Mouse (Mus musculus): ENCODE results near the gene Gm20696. TPM values are rescaled to one million over a fixed set of nuclear protein-coding genes. Genes with fewer than 3 reads are reported as not detected.

Gene Gm20696
- total RNA-seq, 4 experiments from 2014 or later: 0.72 to 1.3 (median 0.81) TPM

DNA sequence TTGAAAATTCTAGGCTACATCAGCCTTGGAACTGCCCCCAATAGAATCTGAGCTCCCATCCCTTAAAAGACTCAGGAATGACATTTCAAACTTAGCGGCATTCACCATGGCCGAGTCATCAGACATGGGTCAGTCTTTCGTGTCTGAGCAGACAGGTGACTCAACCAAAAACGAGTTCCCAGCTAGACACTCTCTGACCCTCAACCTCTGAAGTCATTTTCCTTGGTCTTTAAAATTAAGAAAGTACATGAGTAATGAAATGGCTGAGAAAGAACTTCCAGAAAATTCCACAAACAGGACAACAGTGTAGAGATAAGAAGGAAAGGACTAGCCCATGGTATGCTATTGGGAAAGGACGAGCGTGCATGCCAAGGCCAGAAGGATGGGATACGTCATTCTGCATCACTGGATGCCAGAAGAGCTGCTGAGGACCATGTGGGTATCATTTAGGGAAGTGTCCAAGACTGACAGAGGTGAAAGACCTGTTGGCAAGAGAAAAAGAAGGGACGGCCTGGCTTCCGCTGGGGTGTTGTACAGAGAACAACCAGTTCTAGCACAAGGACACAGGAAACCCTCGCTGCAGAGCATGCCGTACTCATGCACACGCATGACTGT lies 219.7 kb downstream of the Gm20696 start:
- no peak for DNase-seq (ENCODE audit: low spot score in 2 of 2)

GRCm38 (mm10) chr6:99443460-99443859 lies 223.1 kb downstream of the Gm20696 start:
- peak; percentile 41 to 54 for DNase-seq (ENCODE audit: low spot score in 2 of 2)

DNA sequence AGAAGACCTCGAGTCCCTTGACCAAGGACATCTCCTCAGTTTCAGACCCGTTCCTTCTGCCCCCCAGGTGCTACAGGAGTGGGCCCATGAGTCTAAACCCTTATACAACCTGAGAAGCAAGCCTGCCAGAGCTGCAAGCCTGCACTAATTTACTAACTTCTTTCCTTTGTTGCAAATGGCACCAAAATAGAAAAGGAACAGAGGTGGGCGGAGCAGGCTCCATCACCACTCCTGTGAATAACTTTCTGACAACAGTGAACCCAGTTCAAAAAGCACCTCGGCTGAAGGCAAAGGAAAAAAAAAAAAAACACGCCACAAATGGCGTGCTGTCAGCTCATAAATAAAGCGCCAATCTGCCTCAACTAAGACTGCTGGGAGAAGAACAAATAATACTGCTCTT lies 225.5 kb downstream of the Gm20696 start:
- no peak for DNase-seq (ENCODE audit: low spot score in 2 of 2)

GRCm38 (mm10) chr6:99440606-99441005 lies 226.0 kb downstream of the Gm20696 start:
- DNase-seq (ENCODE audit: low spot score in 2 of 2): no peak

DNA sequence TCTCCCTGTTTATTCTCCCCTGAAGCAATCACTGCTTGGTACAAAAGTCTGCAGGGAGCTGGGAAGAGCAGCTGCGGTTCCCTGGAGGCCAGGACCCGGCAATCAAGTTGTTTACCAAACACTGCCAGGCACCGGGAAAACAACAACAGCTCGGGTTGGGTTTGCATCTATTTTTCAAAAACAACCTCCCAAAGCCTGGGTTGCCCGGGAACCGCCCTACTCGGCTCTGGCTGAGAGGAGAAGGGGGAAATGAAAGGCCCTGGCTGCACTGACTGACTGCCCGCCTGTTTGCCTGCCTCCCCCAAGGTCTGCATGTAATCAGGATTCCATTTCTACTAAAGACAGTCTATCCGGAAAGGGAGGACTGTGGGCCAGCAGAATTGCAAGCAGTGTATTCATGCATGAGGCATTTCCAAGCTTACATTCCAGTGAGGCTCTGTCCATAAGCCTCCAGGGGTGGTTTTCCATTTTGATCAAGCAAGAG lies 226.7 kb downstream of the Gm20696 start:
- no peak for DNase-seq (ENCODE audit: low spot score in 2 of 2)

DNA sequence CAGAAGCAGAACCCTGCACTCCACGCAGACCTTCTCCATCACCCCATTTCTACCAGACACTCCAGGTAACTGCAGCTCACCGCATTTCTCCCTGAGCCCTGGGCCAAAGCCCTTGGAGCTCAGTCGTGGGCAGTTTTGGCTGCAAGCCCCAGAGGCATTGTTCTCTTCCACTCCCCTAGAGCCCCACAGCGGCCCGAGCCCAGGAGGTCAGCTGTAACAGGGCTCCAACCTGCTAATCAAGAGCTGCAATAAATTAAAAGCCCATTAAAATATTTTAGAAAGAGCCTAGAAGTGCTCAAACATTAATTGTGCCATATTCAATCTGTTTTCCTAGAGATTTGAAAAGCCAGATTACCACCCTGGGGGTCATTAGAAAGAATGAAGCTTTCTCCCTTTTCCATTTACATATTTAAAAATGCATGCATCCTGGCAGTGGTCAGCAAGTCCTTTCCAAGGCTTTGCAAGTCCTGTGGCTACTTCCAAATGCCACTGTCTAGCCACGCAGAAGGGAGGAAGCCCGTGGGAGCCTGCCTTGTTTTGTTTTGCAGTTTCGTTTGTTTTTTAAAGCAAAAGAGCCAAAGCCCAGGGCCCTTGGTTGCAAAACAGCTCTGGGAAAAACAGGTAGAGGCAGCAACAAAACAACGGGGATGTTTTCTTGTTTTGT lies 227.3 kb downstream of the Gm20696 start:
- no peak for DNase-seq (ENCODE audit: low spot score in 2 of 2)

GRCm38 (mm10) chr6:99436371-99436770 lies 230.2 kb downstream of the Gm20696 start:
- DNase-seq (ENCODE audit: low spot score in 2 of 2): no peak

GRCm38 (mm10) chr6:99435140-99435539 lies 231.5 kb downstream of the Gm20696 start:
- DNase-seq (ENCODE audit: low spot score in 2 of 2): no peak

DNA sequence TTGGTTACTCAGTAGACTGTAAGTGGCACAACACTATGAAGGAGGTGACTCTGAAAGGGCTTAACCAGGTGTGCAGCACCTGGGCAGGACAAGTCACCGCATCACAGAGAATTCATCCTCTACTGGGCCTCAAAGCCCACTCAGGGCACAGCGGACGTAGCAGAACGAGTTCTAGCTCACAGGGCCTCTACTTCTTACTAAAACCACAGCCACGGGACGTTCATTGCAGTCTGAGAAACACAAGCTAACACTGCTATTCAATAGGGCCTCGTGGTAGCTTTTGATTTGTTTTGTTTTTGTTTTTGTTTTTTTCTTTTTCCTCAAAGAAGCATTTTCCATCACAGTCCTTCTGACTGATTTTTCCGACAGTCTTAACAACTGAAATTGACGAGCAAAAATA lies 233.6 kb downstream of the Gm20696 start:
- DNase-seq (ENCODE audit: low spot score in 2 of 2): no peak

DNA sequence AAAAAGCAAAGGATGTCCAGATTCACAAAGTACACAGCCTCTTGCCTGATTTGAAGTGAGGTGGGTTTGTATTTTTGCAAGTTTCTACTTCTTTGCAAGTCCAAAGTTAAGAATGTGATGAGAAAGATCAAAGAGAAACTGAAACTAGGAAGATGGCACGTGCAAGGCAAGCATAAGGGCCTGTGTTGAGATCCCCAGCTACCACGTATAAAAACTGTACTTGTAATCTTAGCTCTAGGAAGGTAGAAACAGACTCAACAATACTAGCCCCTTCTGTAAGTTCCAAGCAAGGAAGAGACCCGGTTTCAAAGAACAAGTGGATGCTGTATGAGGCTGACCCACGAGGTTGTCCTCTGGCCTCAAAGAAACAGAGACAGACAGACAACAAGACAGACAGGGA lies 234.7 kb downstream of the Gm20696 start:
- no peak for DNase-seq (ENCODE audit: low spot score in 2 of 2)

GRCm38 (mm10) chr6:99430560-99430959 lies 236.0 kb downstream of the Gm20696 start:
- DNase-seq (ENCODE audit: low spot score in 2 of 2): no peak

DNA sequence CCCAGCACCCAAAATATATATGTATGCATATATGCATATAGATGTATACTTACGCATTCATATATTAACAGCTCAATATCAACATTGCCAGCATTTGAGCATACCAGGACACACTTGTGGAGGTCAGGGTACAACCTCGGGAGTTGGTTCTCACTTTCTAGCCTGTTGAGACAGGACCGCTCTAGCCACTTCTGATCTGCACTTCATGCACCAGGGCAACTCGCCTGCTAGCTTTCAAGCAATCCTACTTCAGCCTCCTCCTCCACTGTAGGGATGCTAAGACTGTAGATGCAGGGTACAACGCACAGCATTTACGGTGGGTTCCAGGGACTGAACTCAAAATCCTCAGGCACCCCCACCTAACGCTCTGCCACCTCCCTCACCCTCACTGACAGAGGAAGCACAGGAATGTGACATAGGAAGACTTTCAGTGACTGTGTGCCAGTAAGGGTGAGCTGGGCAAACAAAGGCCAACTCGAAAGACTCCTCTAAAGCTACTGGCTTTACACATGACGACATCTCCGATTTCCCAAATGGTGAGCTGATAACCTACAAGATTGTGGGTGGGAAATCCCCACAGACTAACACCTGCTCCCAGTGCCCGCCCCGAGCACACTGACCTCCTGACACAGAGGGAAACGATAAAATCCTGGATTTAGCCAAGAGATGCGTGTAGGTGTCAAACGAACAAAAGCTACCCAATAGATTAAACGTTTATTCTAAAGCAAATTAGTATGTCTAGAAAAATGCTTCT lies 237.0 kb downstream of the Gm20696 start:
- no peak for DNase-seq (ENCODE audit: low spot score in 2 of 2)

DNA sequence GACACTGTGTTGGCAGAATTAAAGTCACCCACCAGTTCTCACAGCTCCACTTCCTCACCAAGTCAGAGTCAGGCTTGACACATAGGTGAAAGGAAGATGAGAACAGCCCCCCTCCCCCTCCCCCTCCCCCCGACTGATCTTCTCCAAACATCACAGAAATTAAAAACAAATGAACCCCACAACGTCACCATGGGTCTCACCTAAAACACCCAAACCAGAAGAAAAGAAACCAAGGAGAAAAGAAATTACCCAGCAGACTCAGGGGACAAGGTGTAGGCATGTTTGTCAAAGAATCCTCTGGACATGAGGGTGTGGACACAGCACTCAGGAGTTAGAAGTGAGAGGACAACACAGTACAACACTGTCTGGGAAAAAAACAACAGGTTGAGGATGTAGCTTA lies 237.6 kb downstream of the Gm20696 start:
- DNase-seq (ENCODE audit: low spot score in 2 of 2): no peak

DNA sequence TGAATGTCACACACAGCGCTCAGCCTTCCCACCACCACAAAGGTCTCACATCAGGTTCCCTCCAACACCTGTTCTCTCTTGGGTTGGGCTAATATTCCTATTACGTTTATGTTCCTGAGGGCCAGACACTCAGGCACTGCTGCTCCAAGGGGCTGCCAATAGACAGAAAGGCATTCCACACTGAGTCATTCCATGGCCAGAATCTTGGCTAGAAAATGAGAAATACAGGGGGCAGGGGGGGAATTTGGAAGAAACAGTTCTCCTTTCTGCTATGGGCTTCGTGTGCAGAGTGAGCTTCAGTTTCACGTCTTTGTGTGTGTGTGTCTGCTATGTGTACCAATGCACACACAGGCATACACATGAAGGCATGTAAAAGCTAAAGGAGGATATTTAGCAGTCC lies 239.3 kb downstream of the Gm20696 start:
- no peak for DNase-seq (ENCODE audit: low spot score in 2 of 2)

DNA sequence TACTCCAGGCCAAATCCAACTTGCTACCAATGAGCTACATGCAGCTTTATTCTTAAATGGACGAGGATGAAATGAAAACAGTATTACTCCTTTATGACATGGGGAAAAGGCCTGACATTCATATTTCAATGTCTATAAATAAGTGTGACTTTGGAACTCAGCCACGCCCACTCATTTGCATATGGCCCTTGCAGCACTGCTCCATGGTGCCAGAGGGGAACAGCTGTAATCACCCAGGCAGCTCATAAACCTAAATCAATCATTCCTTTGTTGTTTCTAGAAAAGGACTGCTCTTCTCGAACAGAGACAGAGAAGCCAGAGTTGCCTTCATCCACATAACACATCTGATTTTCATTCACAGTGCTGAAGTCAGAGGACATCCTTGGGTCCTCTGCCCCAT lies 241.6 kb downstream of the Gm20696 start:
- no peak for DNase-seq (ENCODE audit: low spot score in 2 of 2)

- DNase-seq (ENCODE audit: low spot score in 2 of 2): no peak
These were observed 245.9 kb downstream of the Gm20696 start for GRCm38 (mm10) chr6:99420666-99421065.

DNA sequence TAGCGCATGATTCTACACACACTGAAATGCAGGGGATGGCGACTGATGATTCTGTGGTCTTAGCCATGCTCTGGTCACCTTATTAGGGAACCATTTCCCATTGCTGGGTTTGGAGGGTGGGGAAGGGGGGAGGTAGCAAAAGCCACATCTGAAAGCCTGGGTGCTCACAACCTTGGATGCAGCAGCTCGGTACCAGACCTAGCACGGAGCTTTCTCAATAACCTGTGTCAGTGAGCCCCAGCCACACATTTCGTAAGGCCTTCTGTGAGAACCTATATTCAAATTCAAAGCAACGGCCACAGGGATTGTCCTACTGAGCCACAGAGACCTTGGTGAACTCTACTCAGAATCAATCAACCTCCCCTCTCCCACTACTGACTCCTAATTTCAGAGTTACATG lies 254.0 kb downstream of the Gm20696 start:
- DNase-seq (ENCODE audit: low spot score in 2 of 2): no peak

DNA sequence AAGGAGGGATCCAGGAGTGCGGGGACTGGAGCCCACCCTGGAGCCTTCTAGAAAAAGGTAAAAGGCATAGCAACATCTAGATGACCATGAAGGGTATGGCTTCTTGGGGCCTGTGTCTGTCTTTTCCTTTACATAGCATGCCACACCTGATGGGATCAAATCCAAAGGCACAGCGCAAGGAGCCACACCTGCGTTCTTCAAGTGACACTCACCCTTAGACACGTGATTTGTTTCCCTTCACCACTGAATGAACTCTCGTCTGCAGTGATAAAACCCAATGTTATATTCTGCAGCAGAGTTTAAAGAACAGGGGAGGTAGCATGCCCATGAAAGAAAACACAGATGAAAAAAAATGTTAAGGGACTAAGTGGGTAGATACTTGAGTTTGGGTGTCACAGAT lies 257.0 kb downstream of the Gm20696 start:
- DNase-seq (ENCODE audit: low spot score in 2 of 2): no peak

- DNase-seq (ENCODE audit: low spot score in 2 of 2): no peak
These were observed 257.7 kb downstream of the Gm20696 start for GRCm38 (mm10) chr6:99408880-99409279.

DNA sequence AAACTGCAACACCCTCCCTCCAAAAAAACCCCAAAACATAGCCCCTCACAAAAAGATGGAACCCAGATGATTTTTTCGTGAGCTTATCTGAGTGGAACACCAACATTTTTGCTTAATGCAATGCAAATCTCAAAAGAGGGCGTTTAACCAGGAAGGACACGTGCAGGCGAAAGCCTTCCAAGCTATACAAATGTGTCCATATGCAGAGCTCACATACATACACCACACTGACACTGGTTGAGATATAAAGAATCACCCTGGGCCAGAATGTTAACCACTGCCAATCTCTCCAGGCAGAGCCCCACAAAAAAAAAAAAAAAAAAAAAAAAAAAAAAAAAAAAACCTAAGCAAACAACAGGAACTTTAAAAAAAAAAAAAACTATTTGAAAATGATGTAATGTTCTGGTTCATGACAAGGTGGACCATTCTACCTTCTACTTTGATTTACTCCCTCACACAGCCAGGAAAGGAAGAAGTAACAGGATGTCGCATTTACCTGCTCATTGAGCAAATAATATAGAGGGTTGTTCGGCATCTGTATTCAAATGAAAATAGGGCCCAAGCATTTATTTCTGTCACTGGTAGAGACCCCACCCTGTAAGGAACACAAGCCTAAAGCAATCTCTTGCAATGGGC lies 262.7 kb downstream of the Gm20696 start:
- DNase-seq (ENCODE audit: low spot score in 2 of 2): no peak

- DNase-seq (ENCODE audit: low spot score in 2 of 2): no peak
These were observed 263.7 kb downstream of the Gm20696 start for GRCm38 (mm10) chr6:99402941-99403340.

DNA sequence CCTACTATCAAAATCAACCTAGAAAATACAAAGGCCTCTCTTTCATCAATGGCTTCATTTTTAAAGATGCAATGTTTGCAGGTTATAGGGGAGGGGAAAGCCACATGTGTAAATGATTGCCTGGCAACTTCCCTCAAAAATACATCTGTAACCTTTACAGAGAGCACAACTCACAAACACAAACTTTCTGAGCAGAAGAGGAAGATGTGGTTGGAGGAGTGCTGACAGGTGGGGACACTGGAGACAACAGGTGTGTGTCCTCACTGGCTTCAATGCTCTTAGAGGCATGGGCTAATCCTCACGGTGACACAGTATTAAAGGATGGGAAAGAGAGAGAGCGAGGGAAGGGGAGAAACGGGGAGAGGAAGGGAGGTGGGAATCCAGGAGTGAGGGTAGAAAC lies 264.2 kb downstream of the Gm20696 start:
- no peak for DNase-seq (ENCODE audit: low spot score in 2 of 2)

Measured in gastrocnemius, adult 8-10 months (tissue).